Mouse (Mus musculus): Measurements from ENCODE around the gene Gm28053. TPM values are rescaled to one million over a fixed set of nuclear protein-coding genes. Genes with fewer than 3 reads are reported as not detected.

The Gm28053 gene
- total and polyA plus RNA-seq, 2 experiments from 2014 or later: not detected

- peaks cover under 1% of the 10 kb centered on the region; the same call in 1 of the 2 replicates for H3K4me1 ChIP-seq (ENCODE audit: insufficient read depth, low read length)
- no peak for ATAC-seq
Observed at GRCm38 (mm10) chr6:48747091-48747966, 28.9 kb downstream of the Gm28053 start.

GRCm38 (mm10) chr6:48763567-48764270, 45.3 kb downstream of the Gm28053 start:
- Histone ChIP-seq H3K9ac (replicated peaks; ENCODE audit: low read length) (no peak overlapping the region), H3K4me1 (ENCODE audit: insufficient read depth, low read length) (no peaks in the 10 kb centered on the region), H3K27ac (no peak overlapping the region), H3K27me3 (ENCODE audit: insufficient read depth, low read length) (no peaks in the 10 kb centered on the region), H3K4me3 (ENCODE audit: low read length) (no peak overlapping the region), H3K4me2 (ENCODE audit: low read depth, low read length) (no peak overlapping the region), H3K9me3 (ENCODE audit: low read length) (no peaks in the 10 kb centered on the region), H3K36me3 (ENCODE audit: insufficient read depth, low read length) (no peaks in the 10 kb centered on the region)
- ATAC-seq (no peak), DNase-seq (ENCODE audit: low spot score) (no peak)
- WGBS: 68% methylated on average over 7 of the region's 7 CpGs
- TF ChIP-seq CTCF (IDR thresholded peaks at IDR 0.05; ENCODE audit: low read depth): no peak

More at GRCm38 (mm10) chr6:48747091-48747966, 28.9 kb downstream of the Gm28053 start:
- TF ChIP-seq CTCF (IDR thresholded peaks at IDR 0.05; ENCODE audit: low read depth): no peak
- H3K9ac ChIP-seq (replicated peaks; ENCODE audit: low read length): no peak overlapping the region
- no peak for DNase-seq (ENCODE audit: low spot score)
- WGBS: 73% methylated on average over 7 of the region's 7 CpGs
- no peak overlapping the region for H3K27ac ChIP-seq
- H3K4me3 ChIP-seq (ENCODE audit: low read length): no peak overlapping the region
- no peaks in the 10 kb centered on the region for H3K27me3 ChIP-seq (ENCODE audit: insufficient read depth, low read length)
- H3K4me2 ChIP-seq (ENCODE audit: low read depth, low read length): no peak overlapping the region
- no peaks in the 10 kb centered on the region for H3K36me3 ChIP-seq (ENCODE audit: insufficient read depth, low read length)
- no peaks in the 10 kb centered on the region for H3K9me3 ChIP-seq (ENCODE audit: low read length)

- no peak for TF ChIP-seq CTCF (IDR thresholded peaks at IDR 0.05; ENCODE audit: low read depth)
- ATAC-seq: no peak
- Histone ChIP-seq H3K36me3 (ENCODE audit: insufficient read depth, low read length) (no peaks in the 10 kb centered on the region), H3K4me1 (ENCODE audit: insufficient read depth, low read length) (no peaks in the 10 kb centered on the region), H3K9ac (replicated peaks; ENCODE audit: low read length) (no peak overlapping the region), H3K4me3 (ENCODE audit: low read length) (no peak overlapping the region), H3K4me2 (ENCODE audit: low read depth, low read length) (no peak overlapping the region), H3K9me3 (ENCODE audit: low read length) (no peaks in the 10 kb centered on the region), H3K27ac (no peak overlapping the region), H3K27me3 (ENCODE audit: insufficient read depth, low read length) (no peaks in the 10 kb centered on the region)
- WGBS: 96% methylated on average over 10 of the region's 10 CpGs
- DNase-seq (ENCODE audit: low spot score): no peak
Observed at GRCm38 (mm10) chr6:48764496-48764895, 46.1 kb downstream of the Gm28053 start.

GRCm38 (mm10) chr6:48768178-48768869, 49.9 kb downstream of the Gm28053 start:
- no peak for TF ChIP-seq CTCF (IDR thresholded peaks at IDR 0.05; ENCODE audit: low read depth)
- Histone ChIP-seq H3K4me3 (ENCODE audit: low read length) (no peak overlapping the region), H3K36me3 (ENCODE audit: insufficient read depth, low read length) (no peaks in the 10 kb centered on the region), H3K27ac (no peak overlapping the region), H3K9me3 (ENCODE audit: low read length) (no peaks in the 10 kb centered on the region), H3K4me1 (ENCODE audit: insufficient read depth, low read length) (no peaks in the 10 kb centered on the region), H3K4me2 (ENCODE audit: low read depth, low read length) (no peak overlapping the region), H3K27me3 (ENCODE audit: insufficient read depth, low read length) (no peaks in the 10 kb centered on the region), H3K9ac (replicated peaks; ENCODE audit: low read length) (no peak overlapping the region)
- 74% methylated on average over 9 of the region's 9 CpGs for WGBS
- ATAC-seq (no peak), DNase-seq (ENCODE audit: low spot score) (no peak)

- WGBS: 88% methylated on average over 3 of the region's 3 CpGs
- no peak overlapping the region for H3K4me3 ChIP-seq (ENCODE audit: low read length)
- DNase-seq (ENCODE audit: low spot score) (no peak), ATAC-seq (no peak)
- H3K4me1 ChIP-seq (ENCODE audit: insufficient read depth, low read length): no peaks in the 10 kb centered on the region
- H3K27me3 ChIP-seq (ENCODE audit: insufficient read depth, low read length): no peaks in the 10 kb centered on the region
- H3K4me2 ChIP-seq (ENCODE audit: low read depth, low read length): no peak overlapping the region
- no peak overlapping the region for H3K27ac ChIP-seq
- no peak for TF ChIP-seq CTCF (IDR thresholded peaks at IDR 0.05; ENCODE audit: low read depth)
- no peak overlapping the region for H3K9ac ChIP-seq (replicated peaks; ENCODE audit: low read length)
- no peaks in the 10 kb centered on the region for H3K9me3 ChIP-seq (ENCODE audit: low read length)
- no peaks in the 10 kb centered on the region for H3K36me3 ChIP-seq (ENCODE audit: insufficient read depth, low read length)
Observed at GRCm38 (mm10) chr6:48768933-48769332, 50.5 kb downstream of the Gm28053 start.

GRCm38 (mm10) chr6:48770696-48771095, 52.3 kb downstream of the Gm28053 start, which contains the start of gene Gimap3:
Gene Gimap3, minus strand, starts transcription at chr6:48770851.
- no peak for ATAC-seq

More at GRCm38 (mm10) chr6:48770696-48771095, 52.3 kb downstream of the Gm28053 start, which contains the start of gene Gimap3:
- Histone ChIP-seq H3K9me3 (ENCODE audit: low read length) (no peaks in the 10 kb centered on the region), H3K4me2 (ENCODE audit: low read depth, low read length) (no peak within 1 kb of the TSS), H3K36me3 (ENCODE audit: insufficient read depth, low read length) (no peaks in the 10 kb centered on the region), H3K27me3 (ENCODE audit: insufficient read depth, low read length) (no peaks in the 10 kb centered on the region), H3K27ac (no peak within 1 kb of the TSS), H3K4me3 (ENCODE audit: low read length) (no peak within 1 kb of the TSS), H3K9ac (replicated peaks; ENCODE audit: low read length) (no peak within 1 kb of the TSS), H3K4me1 (ENCODE audit: insufficient read depth, low read length) (no peaks in the 10 kb centered on the region)
- 97% methylated on average over 3 of the region's 3 CpGs for WGBS
- no peak for DNase-seq (ENCODE audit: low spot score)
- TF ChIP-seq CTCF (IDR thresholded peaks at IDR 0.05; ENCODE audit: low read depth): no peak
